Mouse (Mus musculus) myocyte (in vitro differentiated cells): ENCODE data around the gene Ftsj1.

Experiments
- MAX ChIP-seq: IDR thresholded peaks from one replicate; pipeline ENCODE4 v1.6.1; 2011; ENCODE audit warnings: low read depth, mild to moderate bottlenecking, control low read depth
- POLR2A ChIP-seq: IDR thresholded peaks from one replicate; pipeline ENCODE4 v1.6.1; 2011; ENCODE audit warnings: low read depth, mild to moderate bottlenecking, control low read depth, moderate library complexity; ENCODE audit not compliant: insufficient read length
- POLR2AphosphoS2 ChIP-seq: IDR thresholded peaks from one replicate; pipeline ENCODE4 v1.6.1; 2011; ENCODE audit warnings: low read depth, control low read depth; ENCODE audit not compliant: insufficient read length
- SRF ChIP-seq: IDR thresholded peaks from one replicate; pipeline ENCODE4 v1.6.1; 2011; ENCODE audit warnings: low read depth; ENCODE audit not compliant: control insufficient read depth, insufficient read length
- TCF12 ChIP-seq: IDR thresholded peaks from one replicate; pipeline ENCODE4 v1.6.1; 2011; ENCODE audit warnings: mild to moderate bottlenecking, control low read depth; ENCODE audit not compliant: poor library complexity, insufficient read depth, severe bottlenecking
- USF1 ChIP-seq: IDR thresholded peaks from one replicate; pipeline ENCODE4 v1.6.1; 2011; ENCODE audit warnings: low read depth, mild to moderate bottlenecking, control low read depth, moderate library complexity

DNA sequence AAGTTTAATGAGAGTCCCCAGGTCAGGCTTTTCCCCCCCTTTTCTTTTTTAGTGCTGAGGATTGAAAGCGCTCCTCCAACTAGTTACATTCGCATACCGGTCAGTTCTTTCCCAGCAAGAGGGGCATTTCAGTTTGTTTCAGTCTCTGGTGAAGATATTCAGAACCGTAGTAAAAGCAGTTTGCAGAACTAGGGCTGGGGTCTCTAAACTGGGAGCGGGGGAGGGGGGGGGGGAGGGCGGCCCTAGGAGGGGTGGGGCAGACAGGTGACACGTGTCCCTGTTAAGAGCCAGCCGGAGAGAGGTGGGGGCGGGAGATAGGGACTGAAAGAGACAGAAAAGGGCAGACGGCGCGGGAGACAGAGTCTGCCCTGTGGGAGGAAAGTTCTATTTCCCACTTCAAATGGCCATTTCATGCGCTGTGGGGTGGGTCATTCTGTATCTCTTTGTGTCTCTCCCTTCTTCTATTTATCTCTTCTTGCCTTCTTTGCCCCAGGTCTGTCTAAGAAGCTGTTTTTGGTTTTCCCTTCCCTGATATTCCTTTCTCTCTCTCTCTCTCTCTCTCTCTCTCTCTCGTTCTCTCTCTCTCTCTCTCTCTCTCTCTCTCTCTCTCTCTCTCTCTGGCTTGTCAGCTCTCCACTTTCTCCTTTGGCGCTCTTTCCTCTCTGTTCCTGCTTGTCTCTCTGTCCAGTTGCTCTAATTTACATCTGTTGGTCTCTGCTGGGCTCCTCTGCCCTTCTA lies 19.0 kb upstream of the Ftsj1 start, which contains the start of gene Slc38a5:
- TF ChIP-seq POLR2AphosphoS2 = no peak
- no peak for TF ChIP-seq POLR2A
- no peak for TF ChIP-seq TCF12
- TF ChIP-seq MAX = no peak
- TF ChIP-seq USF1 = no peak
- TF ChIP-seq SRF = no peak
